Mouse (Mus musculus) erythroblast, embryonic 14.5 days (primary cell): ENCODE data around the gene Tcf7. TPM values are rescaled to one million over a fixed set of nuclear protein-coding genes. Genes with fewer than 3 reads are reported as not detected.

Experiments used
- H3K27me3 ChIP-seq: 2 replicates; pipeline ENCODE4 v1.6.1; 2012; ENCODE audit warnings: inconsistent platforms; ENCODE audit not compliant: control insufficient read depth
- H3K36me3 ChIP-seq: 2 replicates; pipeline ENCODE4 v1.6.1; 2012; ENCODE audit warnings: mild to moderate bottlenecking, inconsistent platforms; ENCODE audit not compliant: control insufficient read depth
- H3K4me1 ChIP-seq: 2 replicates; pipeline ENCODE4 v1.6.1; 2012; ENCODE audit warnings: inconsistent platforms; ENCODE audit not compliant: control insufficient read depth
- H3K4me3 ChIP-seq: replicated peaks from 2 replicates; pipeline ENCODE3; 2012; ENCODE audit warnings: moderate library complexity, mild to moderate bottlenecking, inconsistent platforms
- H3K9me3 ChIP-seq: 2 replicates; pipeline ENCODE4 v1.6.1; 2012; ENCODE audit warnings: low read length, inconsistent platforms, mixed read lengths; ENCODE audit not compliant: control insufficient read depth
- GATA1 ChIP-seq: IDR thresholded peaks from 2 replicates; pipeline ENCODE4 v1.6.1; 2012; ENCODE audit warnings: low read length, inconsistent platforms, mixed read lengths
- TAL1 ChIP-seq: IDR thresholded peaks from 3 replicates; pipeline ENCODE4 v1.6.1; 2012; ENCODE audit warnings: low read length, inconsistent platforms, mixed read lengths
- polyA plus RNA-seq: library from polyadenylated mRNA; stranded (reverse); fragments of >175 nt; gene quantifications from 2 replicates; pipeline ENCODE4 v1.2.3, GENCODE M21; 2012

The Tcf7 gene
- 0.03 TPM in 1 of 2 replicates, not detected in the other for polyA plus RNA-seq

DNA sequence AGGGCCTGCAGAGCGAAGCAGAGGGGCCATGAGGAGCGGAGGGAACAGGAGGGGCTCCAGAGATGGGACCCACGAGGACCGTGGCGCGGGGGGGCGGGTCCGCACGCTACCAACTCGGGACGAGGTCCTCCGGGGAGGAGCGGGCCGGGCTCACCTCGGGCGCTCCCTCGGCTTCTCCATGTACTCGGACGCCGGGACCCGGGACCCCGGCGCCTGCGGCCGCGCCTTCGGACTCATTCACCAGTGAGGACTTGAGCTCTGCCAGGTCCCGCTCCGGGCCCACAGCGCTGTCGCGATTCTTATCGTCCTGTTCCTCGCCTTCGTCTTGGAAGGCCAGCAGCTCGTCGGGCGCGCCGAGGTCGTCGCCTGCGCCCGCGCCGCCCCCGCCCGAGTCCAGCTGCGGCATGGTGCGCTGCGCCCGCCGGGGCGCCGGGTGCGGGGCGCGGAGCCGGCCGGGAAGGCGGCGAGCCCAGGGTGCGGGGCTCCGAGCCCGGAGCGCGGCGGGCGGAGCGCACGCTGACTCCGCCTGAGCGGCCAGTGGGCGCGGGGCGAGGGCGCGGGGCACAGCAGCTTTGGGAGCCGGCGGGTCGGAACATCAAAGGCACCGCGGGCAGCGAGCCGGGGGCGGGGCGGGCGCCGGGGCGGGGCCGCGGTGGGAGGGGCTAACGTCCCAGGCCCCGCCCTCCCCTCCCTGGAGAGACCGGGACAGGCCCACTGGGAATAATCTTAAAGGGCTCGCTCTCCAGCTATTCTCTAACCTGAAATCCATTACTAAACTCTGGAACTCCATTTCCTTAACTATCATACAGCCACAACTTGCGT lies at the start of gene Tcf7:
Gene Tcf7 (minus strand): TSS at position 241 of the 822 bp plus-strand sequence.
- H3K4me3 ChIP-seq: peak within 1 kb of the TSS; percentile 47
- peaks cover 70% of the 10 kb centered on the region for H3K27me3 ChIP-seq
- no peaks in the 10 kb centered on the region; the same call in 1 of the 2 replicates for H3K9me3 ChIP-seq
- no peaks in the 10 kb centered on the region for H3K36me3 ChIP-seq
- peaks cover 6% of the 10 kb centered on the region for H3K4me1 ChIP-seq
- no peak for TF ChIP-seq GATA1

GRCm38 (mm10) chr11:52327313-52327712 lies 44.5 kb upstream of the Tcf7 start:
- H3K4me3 ChIP-seq: no peak overlapping the region
- TF ChIP-seq GATA1 (no peak), TAL1 (no peak)

DNA sequence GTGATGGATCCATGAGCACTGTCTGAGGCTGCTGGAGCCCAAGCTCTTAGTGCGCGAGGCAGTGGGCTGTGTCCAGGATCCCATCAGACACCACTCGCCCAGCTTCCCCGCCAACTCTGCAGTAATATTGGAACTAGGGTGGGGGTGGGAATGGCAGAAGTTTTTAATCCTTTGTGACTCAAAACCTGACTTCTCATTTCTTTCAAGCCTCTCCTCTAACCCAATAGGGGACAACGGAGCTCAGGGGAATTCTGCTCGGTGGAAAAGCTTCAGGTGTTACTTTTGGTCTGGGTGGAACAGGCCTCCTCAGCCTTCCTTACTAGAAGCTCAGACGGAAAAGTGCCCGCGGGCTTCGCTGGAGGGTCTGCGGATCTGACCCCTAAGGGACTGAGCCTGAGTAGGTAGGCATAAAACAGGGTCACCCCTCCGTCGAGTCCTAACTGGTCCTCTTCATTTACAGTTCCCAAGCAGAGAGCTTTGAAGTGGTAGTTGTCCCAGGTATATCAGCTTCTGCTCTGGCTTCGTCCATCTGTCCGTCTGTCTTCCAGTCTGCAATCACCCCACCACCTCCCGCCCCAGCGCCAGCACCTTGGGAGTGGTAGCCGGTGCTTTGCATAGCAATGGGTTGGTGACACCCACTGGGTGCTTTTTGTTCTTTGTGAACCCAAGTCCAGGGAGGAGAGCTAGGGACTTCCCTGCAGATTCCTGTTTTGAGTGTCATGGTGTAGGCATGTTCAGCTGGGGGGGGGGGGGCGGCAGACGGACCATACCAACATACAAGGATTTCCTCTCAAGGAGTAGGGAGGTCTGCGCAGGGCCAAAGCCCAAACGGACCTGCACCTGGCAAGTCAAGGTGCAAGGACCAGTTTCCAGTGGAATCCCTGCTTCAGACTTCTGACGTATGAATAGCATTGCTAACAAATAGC lies 41.9 kb upstream of the Tcf7 start:
- no peak overlapping the region for H3K4me3 ChIP-seq
- H3K36me3 ChIP-seq: no peaks in the 10 kb centered on the region
- H3K9me3 ChIP-seq: no peaks in the 10 kb centered on the region
- no peaks in the 10 kb centered on the region for H3K27me3 ChIP-seq
- H3K4me1 ChIP-seq: no peaks in the 10 kb centered on the region
- no peak for TF ChIP-seq TAL1
- no peak for TF ChIP-seq GATA1

More at GRCm38 (mm10) chr11:52327313-52327712, 44.5 kb upstream of the Tcf7 start:
- Histone ChIP-seq H3K4me1 (no peaks in the 10 kb centered on the region), H3K9me3 (no peaks in the 10 kb centered on the region), H3K27me3 (no peaks in the 10 kb centered on the region), H3K36me3 (no peaks in the 10 kb centered on the region)

- Histone ChIP-seq H3K4me1 (no peaks in the 10 kb centered on the region), H3K27me3 (peaks cover 3% of the 10 kb centered on the region)
Observed at GRCm38 (mm10) chr11:52321540-52321939, 38.7 kb upstream of the Tcf7 start.

GRCm38 (mm10) chr11:52320529-52320928 lies 37.7 kb upstream of the Tcf7 start:
- Histone ChIP-seq H3K4me3 (no peak overlapping the region), H3K36me3 (no peaks in the 10 kb centered on the region), H3K27me3 (peaks cover 5% of the 10 kb centered on the region), H3K4me1 (no peaks in the 10 kb centered on the region), H3K9me3 (no peaks in the 10 kb centered on the region)
- TF ChIP-seq GATA1: no peak
- TF ChIP-seq TAL1: no peak

More at GRCm38 (mm10) chr11:52321540-52321939, 38.7 kb upstream of the Tcf7 start:
- Histone ChIP-seq H3K9me3 (no peaks in the 10 kb centered on the region), H3K36me3 (no peaks in the 10 kb centered on the region), H3K4me3 (no peak overlapping the region)
- no peak for TF ChIP-seq TAL1
- no peak for TF ChIP-seq GATA1

DNA sequence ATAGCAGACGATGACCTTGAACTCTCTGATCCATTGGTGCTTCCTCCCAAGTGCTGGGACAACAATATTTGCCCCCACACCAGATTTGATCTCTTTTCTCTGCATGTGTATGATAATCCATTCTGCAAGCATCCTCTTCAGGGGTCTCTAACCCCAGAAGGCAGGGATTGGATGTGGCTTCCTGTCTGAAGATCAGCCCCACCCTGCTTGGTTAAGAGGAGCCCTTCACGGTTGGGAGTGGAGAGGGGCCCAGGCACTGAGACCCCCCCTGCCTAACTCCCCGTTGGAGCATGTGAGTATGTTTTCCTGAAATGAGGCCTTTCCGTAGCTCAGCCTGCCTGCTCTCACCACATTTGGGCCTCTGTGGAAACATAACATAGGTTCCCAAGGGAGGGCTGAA lies 36.9 kb upstream of the Tcf7 start:
- no peaks in the 10 kb centered on the region for H3K9me3 ChIP-seq
- no peaks in the 10 kb centered on the region for H3K36me3 ChIP-seq
- H3K4me3 ChIP-seq: no peak overlapping the region
- TF ChIP-seq TAL1: no peak
- TF ChIP-seq GATA1: no peak
- peaks cover 14% of the 10 kb centered on the region for H3K27me3 ChIP-seq
- no peaks in the 10 kb centered on the region for H3K4me1 ChIP-seq

- Histone ChIP-seq H3K36me3 (no peaks in the 10 kb centered on the region), H3K27me3 (peaks cover 25% of the 10 kb centered on the region), H3K4me1 (no peaks in the 10 kb centered on the region), H3K9me3 (no peaks in the 10 kb centered on the region), H3K4me3 (no peak overlapping the region)
- TF ChIP-seq GATA1: no peak
Observed at GRCm38 (mm10) chr11:52318445-52318844, 35.6 kb upstream of the Tcf7 start.

- TF ChIP-seq TAL1 (no peak), GATA1 (no peak)
- Histone ChIP-seq H3K36me3 (no peaks in the 10 kb centered on the region), H3K27me3 (peaks cover 29% of the 10 kb centered on the region), H3K9me3 (no peaks in the 10 kb centered on the region), H3K4me3 (no peak overlapping the region), H3K4me1 (no peaks in the 10 kb centered on the region)
Observed at GRCm38 (mm10) chr11:52314102-52314793, 31.4 kb upstream of the Tcf7 start.
